Mouse (Mus musculus) limb, embryonic 15.5 days (tissue): ENCODE results near the gene Tbca. TPM values are rescaled to one million over a fixed set of nuclear protein-coding genes. Genes with fewer than 3 reads are reported as not detected.

Experiments used
- ATAC-seq: fragments of 200-750 bp; cut with Nextera tagmentation; 2 replicates; pipeline ENCODE4 v1.8.0; 2017; ENCODE audit warnings: low read depth, moderate TSS enrichment; ENCODE audit not compliant: insufficient number of reproducible peaks, low FRiP score, low TSS enrichment
- H3K27ac ChIP-seq: fragments of 300-500 bp; sonication (generic); 2 replicates; pipeline ENCODE4 v1.5.1; 2015; ENCODE audit warnings: moderate library complexity, mild to moderate bottlenecking, inconsistent platforms
- H3K27me3 ChIP-seq: fragments of 300-500 bp; sonication (generic); 2 replicates; pipeline ENCODE4 v1.6.1; 2015; ENCODE audit warnings: inconsistent platforms
- H3K36me3 ChIP-seq: fragments of 300-500 bp; sonication (generic); 2 replicates; pipeline ENCODE4 v1.6.1; 2015; ENCODE audit warnings: inconsistent platforms
- H3K4me1 ChIP-seq: fragments of 300-500 bp; sonication (generic); 2 replicates; pipeline ENCODE4 v1.6.1; 2015; ENCODE audit warnings: inconsistent platforms
- H3K4me2 ChIP-seq: fragments of 300-500 bp; sonication (generic); 2 replicates; pipeline ENCODE4 v1.6.1; 2015; ENCODE audit warnings: mild to moderate bottlenecking, inconsistent platforms
- H3K4me3 ChIP-seq: fragments of 300-500 bp; sonication (generic); 2 replicates; pipeline ENCODE4 v1.5.1; 2015; ENCODE audit warnings: mild to moderate bottlenecking, inconsistent platforms
- H3K9ac ChIP-seq: fragments of 300-500 bp; sonication (generic); 2 replicates; pipeline ENCODE4 v1.6.1; 2015; ENCODE audit warnings: inconsistent platforms
- H3K9me3 ChIP-seq: fragments of 300-500 bp; sonication (generic); 2 replicates; pipeline ENCODE4 v1.6.1; 2016; ENCODE audit warnings: inconsistent platforms
- WGBS: fragments of 180-500 bp; shearing (Covaris S2); methylation state at CpG from one replicate; pipeline ENCODE4 v1.1.7; 2015; 5-methylcytosine and 5-hydroxymethylcytosine counted together
- polyA plus RNA-seq: library from polyadenylated mRNA; unstranded; fragments of >200 nt; fragmentation: Nextera tagmentation; extraction: Ambion mirVana; gene quantifications from 2 replicates; pipeline ENCODE4 v1.2.1, GENCODE M21; 2015

Tbca gene
- polyA plus RNA-seq, 1 experiment from 2014 or later: 208 TPM

GRCm38 (mm10) chr13:94858016-94858575 is 69.4 kb downstream of the Tbca start:
- 76% methylated on average over 8 of the region's 8 CpGs for WGBS
- Histone ChIP-seq H3K27ac (no peak overlapping the region), H3K27me3 (peaks cover 6% of the 10 kb centered on the region), H3K9ac (no peak overlapping the region), H3K4me3 (no peak overlapping the region), H3K36me3 (no peaks in the 10 kb centered on the region), H3K4me1 (no peaks in the 10 kb centered on the region), H3K4me2 (no peak overlapping the region), H3K9me3 (no peaks in the 10 kb centered on the region)
- ATAC-seq: no peak

GRCm38 (mm10) chr13:94859256-94859655 is 70.5 kb downstream of the Tbca start:
- H3K4me3 ChIP-seq: no peak overlapping the region
- no peak overlapping the region for H3K27ac ChIP-seq
- ATAC-seq: no peak
- H3K9me3 ChIP-seq: no peaks in the 10 kb centered on the region
- no peak overlapping the region for H3K4me2 ChIP-seq
- no peaks in the 10 kb centered on the region for H3K4me1 ChIP-seq
- no peak overlapping the region for H3K9ac ChIP-seq
- no peaks in the 10 kb centered on the region for H3K36me3 ChIP-seq
- peaks cover 16% of the 10 kb centered on the region for H3K27me3 ChIP-seq
- WGBS: 65% methylated on average over 8 of the region's 8 CpGs

DNA sequence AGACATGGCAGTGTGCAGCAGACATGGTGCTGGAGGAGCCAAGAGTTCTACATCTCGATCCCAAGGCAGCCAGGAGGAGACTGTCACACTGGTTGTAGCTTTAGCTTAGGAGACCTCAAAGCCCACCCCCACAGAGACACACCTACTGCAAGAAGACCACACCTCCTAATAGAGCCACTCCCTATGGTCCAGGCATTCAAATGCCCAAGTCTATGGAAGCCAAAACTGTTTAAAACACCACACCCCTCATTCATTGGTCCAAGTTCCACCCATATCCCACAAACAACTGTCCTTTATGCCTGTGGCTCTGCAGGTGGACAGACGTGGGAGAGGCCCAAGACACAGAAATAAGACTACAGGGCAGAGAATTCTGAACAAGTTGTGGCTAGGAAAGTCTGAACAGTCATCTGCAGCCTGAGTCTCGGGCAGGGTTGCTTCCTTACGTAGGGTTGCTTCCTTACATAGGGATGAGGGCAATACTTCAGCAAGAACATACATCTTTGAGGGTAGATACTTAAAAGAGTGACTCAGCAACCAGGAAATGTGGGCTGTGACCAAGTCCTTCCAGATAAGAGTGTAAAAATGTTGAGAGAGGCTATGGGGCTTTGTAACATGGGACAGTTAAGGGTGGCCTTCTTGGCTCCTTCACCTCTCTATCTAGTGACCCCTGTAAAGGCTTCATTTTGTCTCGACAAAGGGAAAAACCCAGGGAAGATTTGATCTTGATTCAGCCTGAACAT is 74.0 kb downstream of the Tbca start:
- H3K4me1 ChIP-seq: no peaks in the 10 kb centered on the region
- H3K4me2 ChIP-seq: no peak overlapping the region
- ATAC-seq: no peak
- H3K27ac ChIP-seq: no peak overlapping the region
- no peaks in the 10 kb centered on the region for H3K9me3 ChIP-seq
- no peak overlapping the region for H3K4me3 ChIP-seq
- no peak overlapping the region for H3K9ac ChIP-seq
- no peaks in the 10 kb centered on the region for H3K36me3 ChIP-seq
- 73% methylated on average over 5 of the region's 5 CpGs for WGBS
- H3K27me3 ChIP-seq: peaks cover 45% of the 10 kb centered on the region

GRCm38 (mm10) chr13:94866906-94867305 is 78.2 kb downstream of the Tbca start:
- no peak overlapping the region for H3K4me3 ChIP-seq
- no peak overlapping the region for H3K27ac ChIP-seq
- peaks cover 10% of the 10 kb centered on the region for H3K4me1 ChIP-seq
- H3K9me3 ChIP-seq: no peaks in the 10 kb centered on the region
- no peak for ATAC-seq
- H3K4me2 ChIP-seq: no peak overlapping the region
- 22% methylated on average over 2 of the region's 2 CpGs for WGBS
- no peak overlapping the region for H3K9ac ChIP-seq
- H3K36me3 ChIP-seq: no peaks in the 10 kb centered on the region
- peaks cover 83% of the 10 kb centered on the region for H3K27me3 ChIP-seq

- 68% methylated on average over 4 of the region's 4 CpGs for WGBS
- Histone ChIP-seq H3K27me3 (peaks cover 88% of the 10 kb centered on the region), H3K27ac (no peak overlapping the region), H3K4me1 (peaks cover 13% of the 10 kb centered on the region), H3K9me3 (no peaks in the 10 kb centered on the region), H3K9ac (no peak overlapping the region), H3K4me3 (no peak overlapping the region), H3K36me3 (no peaks in the 10 kb centered on the region), H3K4me2 (no peak overlapping the region)
- ATAC-seq: no peak
These were observed 79.1 kb downstream of the Tbca start for GRCm38 (mm10) chr13:94867772-94868171.

- peaks cover 17% of the 10 kb centered on the region for H3K4me1 ChIP-seq
- no peak for ATAC-seq
- 2% methylated on average over 28 of the region's 35 CpGs for WGBS
- peak overlapping the region; percentile 57 for H3K4me2 ChIP-seq
- no peaks in the 10 kb centered on the region for H3K36me3 ChIP-seq
- H3K9ac ChIP-seq: no peak overlapping the region
- no peaks in the 10 kb centered on the region for H3K9me3 ChIP-seq
- no peak overlapping the region for H3K27ac ChIP-seq
- H3K4me3 ChIP-seq: peak overlapping the region; percentile 35
- H3K27me3 ChIP-seq: peaks cover 89% of the 10 kb centered on the region
These were observed 79.8 kb downstream of the Tbca start for GRCm38 (mm10) chr13:94868478-94868950.

DNA sequence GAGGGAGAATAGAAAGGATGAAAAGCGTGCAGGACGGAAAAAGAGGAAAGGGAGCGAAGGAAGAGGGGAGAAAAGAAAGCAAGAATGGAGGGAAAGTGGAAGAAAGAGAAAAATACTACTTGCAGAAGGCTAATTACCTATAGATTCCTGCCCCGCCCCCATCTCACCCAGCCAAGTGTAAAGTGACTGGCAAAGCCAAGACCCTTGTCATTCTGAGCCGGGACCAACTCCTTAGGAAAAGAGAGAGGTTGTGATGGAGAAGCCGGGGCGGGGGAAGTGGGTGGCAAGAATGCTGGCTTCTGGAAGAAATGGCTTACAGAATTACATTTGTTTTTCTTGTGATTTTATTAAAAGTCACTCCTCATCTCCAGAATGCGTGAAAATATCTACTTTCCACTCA is 80.8 kb downstream of the Tbca start:
- Histone ChIP-seq H3K27me3 (peaks cover 89% of the 10 kb centered on the region), H3K4me1 (peaks cover 19% of the 10 kb centered on the region), H3K4me2 (no peak overlapping the region), H3K4me3 (peak overlapping the region; percentile 35; the same call in 1 of the 2 replicates), H3K36me3 (no peaks in the 10 kb centered on the region), H3K27ac (no peak overlapping the region), H3K9me3 (no peaks in the 10 kb centered on the region), H3K9ac (no peak overlapping the region)
- no peak for ATAC-seq
- WGBS: 5% methylated on average over 8 of the region's 8 CpGs

GRCm38 (mm10) chr13:94870071-94870460 is 81.4 kb downstream of the Tbca start:
- no peaks in the 10 kb centered on the region for H3K36me3 ChIP-seq
- no peak overlapping the region for H3K4me3 ChIP-seq
- peaks cover 22% of the 10 kb centered on the region for H3K4me1 ChIP-seq
- no peak overlapping the region for H3K4me2 ChIP-seq
- no peak overlapping the region for H3K27ac ChIP-seq
- H3K9me3 ChIP-seq: no peaks in the 10 kb centered on the region
- 5% methylated on average over 9 of the region's 9 CpGs for WGBS
- H3K9ac ChIP-seq: no peak overlapping the region
- no peak for ATAC-seq
- H3K27me3 ChIP-seq: peaks cover 92% of the 10 kb centered on the region

DNA sequence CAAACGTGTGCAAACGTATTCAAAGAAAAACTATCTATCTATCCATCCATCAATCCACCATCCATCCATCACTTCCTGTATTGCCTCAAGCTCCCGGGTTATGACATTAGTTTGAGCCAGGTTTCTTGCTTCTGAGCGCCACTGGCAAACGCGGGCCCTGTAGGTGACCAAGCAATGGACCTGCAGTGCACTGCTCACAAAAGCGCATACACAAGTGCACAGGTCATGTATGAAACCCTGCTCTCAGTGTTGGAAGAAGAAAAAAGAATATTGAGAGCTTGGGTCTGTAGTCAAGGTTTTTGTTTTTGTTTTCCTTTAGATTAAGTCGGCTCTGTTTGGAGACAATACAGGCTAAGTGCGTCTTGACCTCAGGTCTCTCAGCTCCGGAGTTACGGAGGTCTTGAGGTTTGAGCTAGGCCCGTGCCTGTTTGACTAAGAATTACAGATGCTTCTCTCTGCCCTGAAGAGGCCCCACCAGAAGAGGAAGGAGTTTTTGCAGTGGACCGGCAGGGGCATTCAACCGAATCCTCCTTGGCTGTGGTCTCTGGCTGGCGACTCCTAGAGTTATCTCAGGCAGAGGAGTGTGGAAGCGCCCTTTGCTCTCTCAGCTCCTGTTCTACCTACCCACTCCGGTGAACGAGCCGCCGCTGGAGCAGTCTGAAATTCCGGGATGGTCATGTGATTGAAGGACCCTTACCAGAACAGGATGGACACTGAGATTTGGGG is 81.9 kb downstream of the Tbca start:
- Histone ChIP-seq H3K4me1 (peaks cover 26% of the 10 kb centered on the region), H3K27me3 (peaks cover 94% of the 10 kb centered on the region), H3K36me3 (no peaks in the 10 kb centered on the region), H3K4me2 (no peak overlapping the region), H3K4me3 (no peak overlapping the region), H3K27ac (no peak overlapping the region), H3K9ac (no peak overlapping the region), H3K9me3 (no peaks in the 10 kb centered on the region)
- 3% methylated on average over 21 of the region's 21 CpGs for WGBS
- ATAC-seq: no peak

DNA sequence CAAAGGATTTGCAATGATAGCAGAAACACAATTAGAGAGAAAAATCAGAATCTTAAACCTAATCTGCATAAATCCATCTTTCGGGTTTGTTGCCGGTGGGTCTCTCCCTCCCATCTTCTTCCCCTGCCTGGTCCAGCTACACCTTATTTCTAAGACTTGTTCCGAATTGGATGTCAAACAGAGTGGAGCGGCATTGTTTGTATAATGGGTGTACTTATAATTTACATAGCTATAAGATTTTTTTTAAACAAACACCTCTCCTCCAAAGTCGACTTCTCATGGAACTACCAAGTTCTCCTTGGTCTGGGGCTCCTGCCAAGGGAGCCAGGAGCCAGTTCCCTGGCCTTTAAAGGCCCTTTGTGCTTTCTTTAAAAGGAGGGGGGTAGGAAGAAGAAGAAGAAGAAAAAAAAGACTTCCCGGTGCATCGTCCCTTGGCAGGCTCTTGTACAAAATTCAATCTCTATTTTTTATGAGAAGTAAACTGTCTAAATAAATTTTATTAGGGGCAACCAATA is 83.2 kb downstream of the Tbca start:
- H3K27me3 ChIP-seq: peaks cover 92% of the 10 kb centered on the region
- H3K9me3 ChIP-seq: no peaks in the 10 kb centered on the region
- no peaks in the 10 kb centered on the region for H3K36me3 ChIP-seq
- no peak overlapping the region for H3K4me2 ChIP-seq
- no peak overlapping the region for H3K9ac ChIP-seq
- H3K27ac ChIP-seq: no peak overlapping the region
- no peak overlapping the region for H3K4me3 ChIP-seq
- no peak for ATAC-seq
- peaks cover 26% of the 10 kb centered on the region for H3K4me1 ChIP-seq
- WGBS: 3% methylated on average over 7 of the region's 7 CpGs

- no peak overlapping the region for H3K9ac ChIP-seq
- no peak for ATAC-seq
- H3K4me2 ChIP-seq: no peak overlapping the region
- H3K36me3 ChIP-seq: no peaks in the 10 kb centered on the region
- H3K27me3 ChIP-seq: peaks cover 92% of the 10 kb centered on the region
- H3K27ac ChIP-seq: no peak overlapping the region
- peaks cover 26% of the 10 kb centered on the region for H3K4me1 ChIP-seq
- H3K9me3 ChIP-seq: no peaks in the 10 kb centered on the region
- no peak overlapping the region for H3K4me3 ChIP-seq
- WGBS: under 1% methylated on average over 19 of the region's 19 CpGs
These were observed 83.7 kb downstream of the Tbca start for GRCm38 (mm10) chr13:94872439-94872838.
